Mouse (Mus musculus) ES-E14 (cell line): ENCODE data around the gene Lims1. TPM values are rescaled to one million over a fixed set of nuclear protein-coding genes. Genes with fewer than 3 reads are reported as not detected.

Experiments
- DNase-seq: peaks from one replicate; pipeline ENCODE4 v3.0.0-alpha.2; 2013; ENCODE audit warnings: low read depth, low spot score
- H3K27ac ChIP-seq: 2 replicates; pipeline ENCODE4 v1.5.1; 2012; ENCODE audit warnings: low read depth, mild to moderate bottlenecking, low read length, moderate library complexity, mixed read lengths; ENCODE audit not compliant: poor library complexity, insufficient read depth, severe bottlenecking
- H3K36me3 ChIP-seq: 2 replicates; pipeline ENCODE4 v1.6.1; 2012; ENCODE audit warnings: mild to moderate bottlenecking, low read length, moderate library complexity, mixed read lengths; ENCODE audit not compliant: control insufficient read depth, poor library complexity, insufficient read depth, severe bottlenecking
- H3K4me1 ChIP-seq, 2 experiments: fragments of 150-350 bp in 1 of 2; sonication (generic) in 1 of 2; 2 replicates each; pipeline ENCODE4 v1.6.1; 2012; ENCODE audit warnings: low read length in 2 of 2, mild to moderate bottlenecking in 1 of 2, mixed read lengths in 1 of 2; ENCODE audit not compliant: control insufficient read depth in 2 of 2, insufficient read depth in 2 of 2, poor library complexity in 1 of 2
- H3K4me3 ChIP-seq, 2 experiments: fragments of 150-350 bp in 1 of 2; sonication (generic) in 1 of 2; 2 replicates each; pipeline ENCODE4 v1.5.1; 2012; ENCODE audit warnings: low read length in 2 of 2, low read depth in 1 of 2, mild to moderate bottlenecking in 1 of 2, mixed read lengths in 1 of 2; ENCODE audit not compliant: insufficient read depth in 1 of 2, poor library complexity in 1 of 2, severe bottlenecking in 1 of 2
- H3K9ac ChIP-seq: 2 replicates; pipeline ENCODE4 v1.6.1; 2012; ENCODE audit warnings: low read depth, mild to moderate bottlenecking, low read length, mixed read lengths; ENCODE audit not compliant: poor library complexity, insufficient read depth, severe bottlenecking
- H3K9me3 ChIP-seq: fragments of 150-350 bp; sonication (generic); 2 replicates; pipeline ENCODE4 v1.6.1; 2012; ENCODE audit warnings: low read depth, mild to moderate bottlenecking, low read length; ENCODE audit not compliant: control insufficient read depth, insufficient read depth
- CHD2 ChIP-seq: IDR thresholded peaks from 2 replicates; pipeline ENCODE4 v1.6.1; 2014; ENCODE audit warnings: mild to moderate bottlenecking, low read depth, low read length, inconsistent platforms
- HCFC1 ChIP-seq: IDR thresholded peaks from 2 replicates; pipeline ENCODE4 v1.6.1; 2012; ENCODE audit warnings: low read length, inconsistent platforms, borderline replicate concordance; ENCODE audit not compliant: insufficient read depth
- MAFK ChIP-seq: IDR thresholded peaks from 2 replicates; pipeline ENCODE4 v1.6.1; 2014; ENCODE audit warnings: mild to moderate bottlenecking, low read depth, low read length, inconsistent platforms; ENCODE audit not compliant: insufficient read depth
- ZC3H11A ChIP-seq: IDR thresholded peaks from 2 replicates; pipeline ENCODE4 v1.6.1; 2012; ENCODE audit warnings: low read depth, mild to moderate bottlenecking, inconsistent platforms, low read length, borderline replicate concordance
- ZNF384 ChIP-seq: IDR thresholded peaks from 2 replicates; pipeline ENCODE4 v1.6.1; 2012; ENCODE audit warnings: low read depth, low read length, inconsistent platforms
- in situ Hi-C, 2 experiments: fragments of 600-800 bp; cut with MboI; formaldehyde crosslinking; loops; one replicate each; pipeline ENCODE4 v1.15.1; 2025; ENCODE audit warnings: low sequenced_read_pairs in 2 of 2, inconsistent platforms in 1 of 2; ENCODE audit not compliant: unreplicated experiment in 2 of 2
- total RNA-seq: library from RNA; depleted of rRNA; stranded (reverse); fragments of 300-350 nt; gene quantifications from 2 replicates; pipeline ENCODE4 v1.2.3, GENCODE M21; 2012

The Lims1 gene
- total RNA-seq, 1 experiment, result 51.0 TPM

DNA sequence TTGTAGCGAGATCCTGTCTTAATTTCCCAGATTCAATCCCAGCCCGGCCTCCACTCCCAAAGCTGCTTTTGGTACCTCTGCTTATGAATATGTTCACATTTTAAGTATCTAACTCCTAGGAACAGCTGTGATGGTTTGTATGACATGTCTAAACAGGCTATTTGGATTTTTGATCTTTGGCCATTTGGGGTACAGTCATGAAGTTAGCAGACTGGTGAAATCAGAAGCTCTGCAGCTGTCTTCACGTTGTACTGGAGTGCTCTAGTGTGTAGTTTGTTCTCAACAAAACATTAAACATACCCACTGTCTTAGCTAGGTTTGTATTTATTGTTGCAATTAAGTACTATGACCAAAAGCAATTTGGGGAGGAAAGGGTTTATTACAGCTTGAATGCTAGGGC is 63.7 kb downstream of the Lims1 start:
- H3K4me3 ChIP-seq, result no peak overlapping the region
- peaks cover 0 to 2% of the 10 kb centered on the region in 2 experiments; a peak in 1 of 4 replicates for H3K4me1 ChIP-seq
- no peak overlapping the region for H3K27ac ChIP-seq
- no peaks in the 10 kb centered on the region for H3K9me3 ChIP-seq
- H3K9ac ChIP-seq, result no peak overlapping the region
- H3K36me3 ChIP-seq, result no peaks in the 10 kb centered on the region
- TF ChIP-seq ZNF384 (no peak), MAFK (no peak), HCFC1 (no peak), CHD2 (no peak), ZC3H11A (no peak)
- DNase-seq, result no peak
- in situ Hi-C loops, result no loop called here

GRCm38 (mm10) chr10:58388648-58389047 is 65.4 kb downstream of the Lims1 start:
- no peak for TF ChIP-seq HCFC1
- no peak for TF ChIP-seq ZC3H11A
- TF ChIP-seq ZNF384, result no peak
- TF ChIP-seq MAFK, result no peak
- no peak for TF ChIP-seq CHD2
- in situ Hi-C loops, result no loop called here
- DNase-seq, result no peak
- peaks cover 0 to 2% of the 10 kb centered on the region in 2 experiments; a peak in 1 of 4 replicates for H3K4me1 ChIP-seq
- H3K4me3 ChIP-seq, result no peak overlapping the region
- H3K9ac ChIP-seq, result no peak overlapping the region
- H3K36me3 ChIP-seq, result no peaks in the 10 kb centered on the region
- no peaks in the 10 kb centered on the region for H3K9me3 ChIP-seq
- no peak overlapping the region for H3K27ac ChIP-seq

- Histone ChIP-seq H3K4me3 (no peak overlapping the region), H3K9ac (no peak overlapping the region), H3K4me1 (peaks cover 0 to 2% of the 10 kb centered on the region in 2 experiments; a peak in 1 of 4 replicates), H3K36me3 (no peaks in the 10 kb centered on the region), H3K9me3 (no peaks in the 10 kb centered on the region), H3K27ac (no peak overlapping the region)
- no peak for DNase-seq
- in situ Hi-C loops, result no loop called here
- no peak for TF ChIP-seq CHD2
- no peak for TF ChIP-seq MAFK
- TF ChIP-seq HCFC1, result no peak
- no peak for TF ChIP-seq ZC3H11A
- no peak for TF ChIP-seq ZNF384
Observed at GRCm38 (mm10) chr10:58389151-58389550, 65.9 kb downstream of the Lims1 start.

- Histone ChIP-seq H3K9ac (no peak overlapping the region), H3K9me3 (no peaks in the 10 kb centered on the region), H3K4me3 (no peak overlapping the region), H3K4me1 (peaks cover 0 to 2% of the 10 kb centered on the region in 2 experiments; a peak in 1 of 4 replicates), H3K36me3 (no peaks in the 10 kb centered on the region), H3K27ac (no peak overlapping the region)
- no peak for TF ChIP-seq HCFC1
- no peak for TF ChIP-seq ZC3H11A
- no peak for TF ChIP-seq CHD2
- no peak for TF ChIP-seq ZNF384
- TF ChIP-seq MAFK, result no peak
- no peak for DNase-seq
- in situ Hi-C loops, result no loop called here
Observed at GRCm38 (mm10) chr10:58392435-58392834, 69.2 kb downstream of the Lims1 start.

- H3K4me1 ChIP-seq, result peaks cover 0 to 2% of the 10 kb centered on the region in 2 experiments; a peak in 1 of 4 replicates
- no peak overlapping the region for H3K27ac ChIP-seq
- in situ Hi-C loops, result no loop called here
- H3K9ac ChIP-seq, result no peak overlapping the region
- H3K9me3 ChIP-seq, result no peaks in the 10 kb centered on the region
- H3K36me3 ChIP-seq, result no peaks in the 10 kb centered on the region
- no peak overlapping the region for H3K4me3 ChIP-seq
- DNase-seq, result no peak
- TF ChIP-seq ZC3H11A, result no peak
Observed at GRCm38 (mm10) chr10:58393026-58394014, 70.1 kb downstream of the Lims1 start.
